Mouse (Mus musculus): ENCODE results near the gene Shank3. TPM values are rescaled to one million over a fixed set of nuclear protein-coding genes. Genes with fewer than 3 reads are reported as not detected.
A peak's percentile ranks its signal among the peaks of the same experiment; 100 is the strongest.

Shank3 gene
- polyA plus RNA-seq, 1 experiment from 2014 or later, result 0.23 TPM

DNA sequence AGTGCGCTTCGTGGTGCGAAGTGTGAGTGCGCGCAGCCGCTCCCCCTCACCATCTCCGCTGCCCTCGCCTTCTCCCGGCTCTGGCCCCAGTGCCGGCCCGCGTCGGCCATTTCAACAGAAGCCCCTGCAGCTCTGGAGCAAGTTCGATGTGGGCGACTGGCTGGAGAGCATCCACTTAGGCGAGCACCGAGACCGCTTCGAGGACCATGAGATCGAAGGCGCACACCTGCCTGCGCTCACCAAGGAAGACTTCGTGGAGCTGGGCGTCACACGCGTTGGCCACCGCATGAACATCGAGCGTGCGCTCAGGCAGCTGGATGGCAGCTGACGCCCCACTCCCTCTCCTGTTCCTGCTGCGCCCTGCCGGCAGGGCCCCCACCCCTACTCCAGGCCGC, 58.6 kb downstream of the Shank3 start:
- no peak overlapping the region for H3K9ac ChIP-seq
- no peak overlapping the region for H3K4me3 ChIP-seq (replicated peaks)
- H3K27me3 ChIP-seq, result peaks cover 27% of the 10 kb centered on the region
- H3K27ac ChIP-seq, result no peak overlapping the region
- 0 out of 2 replicates have a peak overlapping the region, but pooled peaks have one; percentile 8 for H3K4me2 ChIP-seq
- no peaks in the 10 kb centered on the region for H3K36me3 ChIP-seq
- no peaks in the 10 kb centered on the region for H3K9me3 ChIP-seq (replicated peaks)
- WGBS (ENCODE audit: insufficient replicate concordance), result 53% methylated on average over 34 of the region's 34 CpGs
- ATAC-seq (ENCODE audit: low read depth) (no peak; the same call in 1 of the 2 replicates), DNase-seq (no peak)
- H3K4me1 ChIP-seq (replicated peaks), result peaks cover 10% of the 10 kb centered on the region; the same call in 1 of the 2 replicates

DNA sequence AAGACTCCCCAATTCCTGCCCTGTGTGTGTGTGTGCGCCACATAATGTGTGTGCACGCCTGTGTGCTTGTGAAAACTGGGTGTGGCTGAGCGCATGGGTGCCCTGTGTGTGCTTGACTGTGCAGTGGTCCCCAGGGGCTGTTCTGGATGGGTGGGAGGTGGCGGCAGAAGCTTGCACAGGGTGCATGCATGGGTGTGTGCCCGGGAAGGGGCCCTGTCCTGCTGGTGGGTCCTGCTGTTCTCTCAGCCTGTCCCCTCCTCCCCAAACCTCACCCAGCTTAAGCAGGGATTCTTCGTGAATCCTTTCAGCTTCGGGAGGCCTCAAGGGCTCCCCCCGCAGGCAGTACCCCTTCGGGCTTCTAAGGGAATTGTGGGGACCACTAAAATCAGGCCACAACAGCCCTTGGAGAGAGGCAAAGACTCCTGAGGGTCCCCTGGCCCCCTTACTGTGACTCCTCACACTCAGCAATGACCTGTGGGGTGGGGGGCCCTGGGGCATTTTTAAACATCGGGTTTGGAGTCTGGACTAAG, 59.8 kb downstream of the Shank3 start:
- H3K27me3 ChIP-seq, result peaks cover 27% of the 10 kb centered on the region
- no peak overlapping the region for H3K4me2 ChIP-seq
- no peak overlapping the region for H3K9ac ChIP-seq
- no peak overlapping the region for H3K27ac ChIP-seq
- H3K4me1 ChIP-seq (replicated peaks), result peaks cover 10% of the 10 kb centered on the region; the same call in 1 of the 2 replicates
- H3K4me3 ChIP-seq (replicated peaks), result no peak overlapping the region
- ATAC-seq (ENCODE audit: low read depth) (no peak), DNase-seq (no peak)
- 61% methylated on average over 10 of the region's 10 CpGs for WGBS (ENCODE audit: insufficient replicate concordance)
- H3K36me3 ChIP-seq, result no peaks in the 10 kb centered on the region
- H3K9me3 ChIP-seq (replicated peaks), result no peaks in the 10 kb centered on the region

DNA sequence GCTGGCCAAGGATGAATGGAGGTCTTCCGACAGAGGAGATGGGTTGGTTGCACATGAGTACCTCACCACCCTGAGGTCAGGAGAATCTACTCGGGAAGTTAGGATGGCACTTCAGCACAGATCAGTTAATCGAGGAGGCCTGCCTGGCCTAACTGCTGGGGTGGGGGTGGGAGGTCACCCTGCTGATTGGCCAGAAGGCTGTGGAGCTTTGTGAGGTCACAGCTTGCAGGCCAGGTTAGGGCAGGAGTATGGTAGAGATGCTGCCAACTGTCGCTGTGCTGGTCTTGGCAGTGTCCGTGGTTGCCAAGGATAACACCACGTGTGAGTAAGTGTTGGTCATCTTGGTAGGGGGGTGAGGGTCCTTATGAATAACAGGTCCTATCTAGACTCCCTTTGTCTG, 68.7 kb downstream of the Shank3 start, which contains the start of gene Acr:
TSS of gene Acr (plus strand) at position 213 of the 400 bp plus-strand sequence.
- Histone ChIP-seq H3K27me3 (no peaks in the 10 kb centered on the region), H3K4me1 (replicated peaks) (no peaks in the 10 kb centered on the region), H3K4me2 (no peak within 1 kb of the TSS), H3K9ac (no peak within 1 kb of the TSS), H3K27ac (no peak within 1 kb of the TSS), H3K9me3 (replicated peaks) (no peaks in the 10 kb centered on the region), H3K4me3 (replicated peaks) (no peak within 1 kb of the TSS), H3K36me3 (no peaks in the 10 kb centered on the region)
- DNase-seq, result no peak
- ATAC-seq (ENCODE audit: low read depth), result no peak
- WGBS (ENCODE audit: insufficient replicate concordance), result 74% methylated on average over 6 of the region's 6 CpGs

DNA sequence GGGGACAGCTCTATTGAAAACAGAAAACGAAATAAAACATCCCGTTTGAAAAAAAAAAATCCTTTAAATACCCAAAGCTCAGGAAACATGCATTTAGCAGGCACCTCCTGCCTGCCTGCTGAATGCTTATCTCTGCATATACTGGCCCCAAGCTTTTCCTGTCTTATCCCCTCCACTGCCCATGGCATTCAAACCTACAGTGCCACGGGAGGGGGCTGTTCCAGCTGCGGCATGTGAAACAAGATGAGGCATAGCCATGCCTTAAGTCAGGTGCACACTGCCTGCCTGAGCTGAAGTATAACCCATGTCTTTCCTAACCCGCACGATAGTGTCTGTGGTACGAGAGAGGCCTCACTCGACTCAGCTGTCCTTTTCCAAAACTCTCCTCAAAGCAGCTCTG, 72.7 kb downstream of the Shank3 start:
- Histone ChIP-seq H3K4me1 (replicated peaks) (no peaks in the 10 kb centered on the region), H3K9me3 (replicated peaks) (no peaks in the 10 kb centered on the region), H3K36me3 (no peaks in the 10 kb centered on the region), H3K4me3 (replicated peaks) (no peak overlapping the region), H3K27ac (no peak overlapping the region), H3K27me3 (no peaks in the 10 kb centered on the region), H3K9ac (no peak overlapping the region), H3K4me2 (no peak overlapping the region)
- ATAC-seq (ENCODE audit: low read depth), result no peak
- 18% methylated on average over 8 of the region's 8 CpGs for WGBS (ENCODE audit: insufficient replicate concordance)
- no peak for DNase-seq

DNA sequence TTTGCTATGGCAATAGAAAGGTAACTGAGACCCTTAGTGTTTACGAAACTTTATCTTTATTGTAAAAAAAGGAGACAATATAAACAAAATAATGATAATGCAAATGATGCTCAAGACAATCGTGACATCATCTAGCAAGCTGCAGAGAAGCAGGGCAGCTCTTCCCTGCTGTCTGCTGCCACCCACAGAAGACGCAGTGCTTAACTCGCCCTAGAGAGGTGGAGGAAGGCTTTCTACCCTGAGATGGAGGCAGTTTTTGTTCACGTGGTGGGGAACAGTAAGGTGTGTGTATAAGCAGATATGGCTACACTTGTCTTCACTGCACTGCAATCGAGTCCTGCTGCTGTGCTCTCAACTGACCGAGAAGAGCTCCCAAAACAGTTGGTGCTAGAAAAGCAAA, 83.1 kb downstream of the Shank3 start:
- WGBS (ENCODE audit: insufficient replicate concordance), result 71% methylated on average over 7 of the region's 7 CpGs
- no peak overlapping the region for H3K9ac ChIP-seq
- DNase-seq, result no peak

DNA sequence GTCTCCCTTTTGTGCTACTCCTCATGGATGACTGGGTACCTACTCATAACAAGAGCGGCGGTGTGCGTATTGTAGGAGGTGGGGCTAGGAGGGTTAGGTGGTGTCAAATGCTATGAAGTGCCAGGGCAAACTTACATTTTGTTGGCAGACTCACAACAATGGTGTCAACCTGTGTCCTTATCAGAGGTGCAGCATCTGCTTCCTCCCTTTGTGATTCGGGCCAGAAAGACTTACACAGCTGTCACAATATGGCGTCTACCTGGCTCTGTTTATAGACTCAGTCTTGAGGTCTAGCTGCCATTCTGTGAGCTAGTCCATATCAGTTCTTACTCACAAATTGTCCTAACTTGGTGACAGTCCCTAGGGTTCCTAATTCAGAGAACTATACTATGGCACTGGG, 85.7 kb downstream of the Shank3 start:
- ATAC-seq (ENCODE audit: low read depth), result no peak
- H3K9me3 ChIP-seq (replicated peaks), result no peaks in the 10 kb centered on the region
- 63% methylated on average over 5 of the region's 5 CpGs for WGBS (ENCODE audit: insufficient replicate concordance)
- no peaks in the 10 kb centered on the region for H3K27me3 ChIP-seq
- no peaks in the 10 kb centered on the region for H3K36me3 ChIP-seq
- no peak overlapping the region for H3K4me3 ChIP-seq (replicated peaks)
- H3K4me2 ChIP-seq, result no peak overlapping the region
- no peak for DNase-seq
- H3K27ac ChIP-seq, result no peak overlapping the region
- no peaks in the 10 kb centered on the region for H3K4me1 ChIP-seq (replicated peaks)
- H3K9ac ChIP-seq, result no peak overlapping the region

More for the DNA sequence above, 83.1 kb downstream of the Shank3 start:
- no peaks in the 10 kb centered on the region for H3K27me3 ChIP-seq
- no peak overlapping the region for H3K4me3 ChIP-seq (replicated peaks)
- H3K27ac ChIP-seq, result no peak overlapping the region
- H3K4me1 ChIP-seq (replicated peaks), result no peaks in the 10 kb centered on the region
- H3K9me3 ChIP-seq (replicated peaks), result no peaks in the 10 kb centered on the region
- H3K36me3 ChIP-seq, result no peaks in the 10 kb centered on the region
- ATAC-seq (ENCODE audit: low read depth), result no peak
- no peak overlapping the region for H3K4me2 ChIP-seq

DNA sequence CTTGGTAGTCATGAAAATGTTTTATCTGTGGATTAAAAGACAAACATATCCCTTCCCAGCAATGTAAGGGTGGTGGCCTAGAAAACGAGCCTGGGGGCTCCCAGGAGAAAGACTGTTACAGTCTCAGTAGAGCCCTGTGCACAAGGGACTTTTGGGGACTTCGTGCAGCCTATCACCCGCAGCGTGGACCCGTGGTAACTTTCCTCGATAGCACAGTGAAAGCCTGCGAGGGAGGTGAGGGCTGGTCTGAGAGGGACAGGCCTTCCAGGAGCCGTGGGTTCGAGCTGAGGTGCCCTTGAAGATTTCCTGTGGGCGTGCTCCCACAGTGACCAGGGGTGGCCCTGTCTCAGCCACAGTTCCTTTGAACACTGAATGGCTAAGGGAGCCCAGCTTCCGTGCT, 86.2 kb downstream of the Shank3 start:
- Histone ChIP-seq H3K4me1 (replicated peaks) (0 out of 2 replicates have a peak, but pooled peaks cover 1% of the 10 kb centered on the region), H3K36me3 (no peaks in the 10 kb centered on the region), H3K9me3 (replicated peaks) (no peaks in the 10 kb centered on the region), H3K4me3 (replicated peaks) (no peak overlapping the region), H3K9ac (no peak overlapping the region), H3K27me3 (no peaks in the 10 kb centered on the region), H3K27ac (no peak overlapping the region), H3K4me2 (no peak overlapping the region)
- DNase-seq (no peak), ATAC-seq (ENCODE audit: low read depth) (no peak)
- WGBS (ENCODE audit: insufficient replicate concordance), result 68% methylated on average over 11 of the region's 11 CpGs

DNA sequence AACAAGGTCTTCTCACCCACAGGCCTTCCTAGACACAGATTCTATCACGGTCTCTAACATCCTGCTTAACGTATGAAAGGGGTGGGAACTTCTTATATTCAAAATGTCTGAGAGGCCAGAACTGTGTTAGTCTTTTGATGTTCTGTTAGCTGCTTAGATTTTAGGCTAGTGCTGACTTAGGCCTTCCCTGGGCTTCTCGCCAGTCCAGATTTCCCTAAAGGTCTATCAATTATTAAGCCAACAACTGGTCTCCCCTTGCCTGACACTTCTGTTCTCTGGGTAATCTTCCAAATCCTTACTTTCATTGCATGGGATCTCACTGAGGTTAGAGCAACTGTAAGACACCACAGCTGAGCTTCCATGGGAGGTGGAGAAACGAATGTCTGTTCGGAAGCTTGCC, 89.7 kb downstream of the Shank3 start:
- DNase-seq (no peak), ATAC-seq (ENCODE audit: low read depth) (no peak)

DNA sequence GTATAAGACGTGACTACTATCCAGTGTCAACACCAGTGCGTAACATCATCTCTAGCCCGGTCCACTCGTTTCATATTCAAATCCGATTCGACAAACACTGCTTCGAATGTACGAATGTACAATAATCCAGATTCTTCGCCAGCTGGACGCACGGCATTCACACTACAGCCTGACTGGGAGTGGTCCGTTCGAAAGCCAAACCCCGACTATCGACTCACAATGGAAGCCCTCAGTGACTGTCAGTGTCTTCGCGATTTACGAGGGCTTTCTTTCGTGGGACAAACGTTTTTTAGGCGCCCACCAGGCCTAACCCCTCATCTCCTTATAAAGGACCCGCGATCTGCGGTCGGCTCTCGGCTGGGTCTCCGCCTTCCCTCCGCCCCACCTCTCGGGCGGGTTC, 91.9 kb downstream of the Shank3 start:
- no peak overlapping the region for H3K27ac ChIP-seq
- WGBS (ENCODE audit: insufficient replicate concordance), result 3% methylated on average over 30 of the region's 30 CpGs

More for the DNA sequence above, 89.7 kb downstream of the Shank3 start:
- Histone ChIP-seq H3K4me2 (no peak overlapping the region), H3K9me3 (replicated peaks) (no peaks in the 10 kb centered on the region), H3K9ac (no peak overlapping the region), H3K4me1 (replicated peaks) (peaks cover 13% of the 10 kb centered on the region), H3K4me3 (replicated peaks) (no peak overlapping the region), H3K27ac (no peak overlapping the region), H3K27me3 (no peaks in the 10 kb centered on the region), H3K36me3 (no peaks in the 10 kb centered on the region)
- 67% methylated on average over 5 of the region's 5 CpGs for WGBS (ENCODE audit: insufficient replicate concordance)

DNA sequence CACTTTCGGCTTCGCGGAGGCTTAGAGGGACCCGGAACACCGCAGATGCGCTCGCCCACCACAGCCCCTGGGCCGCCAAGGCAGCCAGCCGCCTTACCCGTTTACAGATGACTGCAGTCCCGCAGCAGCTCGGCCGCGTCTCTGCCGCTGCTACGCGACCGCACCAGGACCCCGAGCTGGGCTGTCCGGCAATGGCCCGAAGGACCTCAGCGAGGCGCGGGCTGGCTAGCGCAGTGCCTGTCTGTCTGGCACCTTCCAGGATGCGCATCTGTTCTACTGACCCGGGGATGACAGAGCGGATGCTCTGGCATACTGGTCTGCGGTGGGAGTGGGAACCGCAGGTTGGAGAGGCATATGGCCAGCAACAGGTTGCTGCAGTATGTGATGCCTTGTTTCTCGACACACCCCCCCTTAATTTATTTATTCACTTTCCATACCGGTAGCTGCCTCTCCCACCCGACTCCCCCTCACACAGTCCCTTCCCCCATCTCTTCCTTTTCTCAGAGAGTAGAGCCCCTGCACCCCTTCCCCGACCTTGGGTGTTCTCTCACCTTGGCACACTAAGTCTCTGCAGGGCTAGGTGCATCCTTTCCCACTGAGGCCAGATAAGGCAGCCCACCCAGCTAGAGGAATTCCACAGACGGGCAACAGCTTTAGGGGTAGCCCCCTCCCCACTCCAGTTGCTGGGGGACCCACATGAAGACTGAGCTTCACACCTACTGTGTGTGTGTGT, 92.5 kb downstream of the Shank3 start, which contains the start of gene Rabl2:
TSS of gene Rabl2 (minus strand) at position 201 of the 733 bp plus-strand sequence.
- peak; percentile 93 for ATAC-seq (ENCODE audit: low read depth)
- H3K4me2 ChIP-seq, result peak within 1 kb of the TSS; percentile 72
- H3K9ac ChIP-seq, result peak within 1 kb of the TSS; percentile 71
- H3K9me3 ChIP-seq (replicated peaks), result no peaks in the 10 kb centered on the region
- no peaks in the 10 kb centered on the region for H3K27me3 ChIP-seq
- under 1% methylated on average over 35 of the region's 35 CpGs for WGBS (ENCODE audit: insufficient replicate concordance)
- H3K4me1 ChIP-seq (replicated peaks), result peaks cover 13% of the 10 kb centered on the region
- DNase-seq, result peak; percentile 77
- no peak within 1 kb of the TSS for H3K27ac ChIP-seq
- no peaks in the 10 kb centered on the region for H3K36me3 ChIP-seq
- H3K4me3 ChIP-seq (replicated peaks), result peak within 1 kb of the TSS; percentile 72

More for the DNA sequence above, 91.9 kb downstream of the Shank3 start:
- Histone ChIP-seq H3K9me3 (replicated peaks) (no peaks in the 10 kb centered on the region), H3K4me3 (replicated peaks) (peak overlapping the region; percentile 72), H3K36me3 (no peaks in the 10 kb centered on the region), H3K27me3 (no peaks in the 10 kb centered on the region), H3K4me1 (replicated peaks) (peaks cover 13% of the 10 kb centered on the region), H3K9ac (peak overlapping the region; percentile 71), H3K4me2 (peak overlapping the region; percentile 72)
- ATAC-seq (ENCODE audit: low read depth) (peak; percentile 26; the same call in 1 of the 2 replicates), DNase-seq (no peak)

DNA sequence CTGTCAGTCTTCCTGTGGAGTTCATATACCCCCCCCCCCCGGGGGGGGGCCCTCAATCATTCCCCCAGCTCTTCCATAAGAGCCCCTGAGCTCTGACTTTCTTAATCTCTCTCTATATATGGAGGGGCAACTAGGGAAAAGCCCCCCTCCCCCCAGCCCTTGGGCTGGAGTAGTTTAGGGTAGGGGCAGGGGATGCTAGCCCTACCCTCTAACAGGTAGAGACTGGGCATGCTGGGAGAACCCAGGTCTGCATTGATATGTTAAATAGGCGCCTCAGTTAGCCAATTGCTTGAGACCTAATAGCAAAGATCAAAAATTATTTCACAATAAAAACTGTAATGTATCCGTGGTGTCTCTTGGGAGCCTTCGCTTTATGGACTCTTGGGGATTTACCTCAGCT, 93.1 kb downstream of the Shank3 start:
- ATAC-seq (ENCODE audit: low read depth), result no peak
- Histone ChIP-seq H3K9me3 (replicated peaks) (no peaks in the 10 kb centered on the region), H3K4me1 (replicated peaks) (peaks cover 13% of the 10 kb centered on the region), H3K36me3 (no peaks in the 10 kb centered on the region), H3K4me2 (peak overlapping the region; percentile 72; the same call in 1 of the 2 replicates), H3K27me3 (no peaks in the 10 kb centered on the region), H3K27ac (no peak overlapping the region), H3K9ac (no peak overlapping the region; the same call in 1 of the 2 replicates), H3K4me3 (replicated peaks) (peak overlapping the region; percentile 72)
- DNase-seq, result no peak
- 43% methylated on average over 4 of the region's 4 CpGs for WGBS (ENCODE audit: insufficient replicate concordance)

Measured in liver, embryonic 13.5 days (tissue).